Mouse (Mus musculus) gastrocnemius, adult 8-10 months (tissue): ENCODE measurements around the gene Ctnna2. TPM values are rescaled to one million over a fixed set of nuclear protein-coding genes. Genes with fewer than 3 reads are reported as not detected.

ENCODE experiments used
- DNase-seq, 2 experiments: peaks; one replicate each; pipeline ENCODE4 v3.0.0; 2022; ENCODE audit warnings: low spot score in 2 of 2
- total RNA-seq, 4 experiments: library from RNA; stranded (reverse); gene quantifications; 2 replicates each; pipeline ENCODE4 v1.2.4; 2022

Gene Ctnna2
- total RNA-seq, 4 experiments from 2014 or later: 0.10 to 0.18 TPM; not detected in 2

- DNase-seq: no peak
Observed at GRCm38 (mm10) chr6:77430381-77430780, 549.1 kb downstream of the Ctnna2 start.

- DNase-seq: no peak
Observed at GRCm38 (mm10) chr6:77425746-77426145, 553.8 kb downstream of the Ctnna2 start.

- no peak for DNase-seq
Observed at GRCm38 (mm10) chr6:77424826-77425225, 554.7 kb downstream of the Ctnna2 start.

- DNase-seq: no peak
Observed at GRCm38 (mm10) chr6:77421564-77422139, 557.8 kb downstream of the Ctnna2 start.

- no peak for DNase-seq
Observed at GRCm38 (mm10) chr6:77416999-77417398, 562.5 kb downstream of the Ctnna2 start.

GRCm38 (mm10) chr6:77413530-77413929, 566.0 kb downstream of the Ctnna2 start:
- DNase-seq: no peak

GRCm38 (mm10) chr6:77408481-77408880, 571.0 kb downstream of the Ctnna2 start:
- no peak for DNase-seq

GRCm38 (mm10) chr6:77400751-77401150, 578.7 kb downstream of the Ctnna2 start:
- DNase-seq: no peak

- no peak for DNase-seq
Observed at GRCm38 (mm10) chr6:77391663-77392062, 587.8 kb downstream of the Ctnna2 start.

GRCm38 (mm10) chr6:77381309-77381708, 598.2 kb downstream of the Ctnna2 start:
- no peak for DNase-seq

- no peak for DNase-seq
Observed at GRCm38 (mm10) chr6:77373132-77373531, 606.4 kb downstream of the Ctnna2 start.

- DNase-seq: no peak
Observed at GRCm38 (mm10) chr6:77371147-77371546, 608.4 kb downstream of the Ctnna2 start.

- DNase-seq: no peak
Observed at GRCm38 (mm10) chr6:77358471-77358837, 621.0 kb downstream of the Ctnna2 start.

- DNase-seq: no peak
Observed at GRCm38 (mm10) chr6:77357748-77358470, 621.6 kb downstream of the Ctnna2 start.

- DNase-seq: no peak
Observed at GRCm38 (mm10) chr6:77354826-77355225, 624.7 kb downstream of the Ctnna2 start.

GRCm38 (mm10) chr6:77343781-77344180, 635.7 kb downstream of the Ctnna2 start:
- no peak for DNase-seq

GRCm38 (mm10) chr6:77335537-77335936, 644.0 kb downstream of the Ctnna2 start:
- DNase-seq: no peak

- no peak for DNase-seq
Observed at GRCm38 (mm10) chr6:77324748-77325147, 654.8 kb downstream of the Ctnna2 start.

- DNase-seq: no peak
Observed at GRCm38 (mm10) chr6:77324327-77324726, 655.2 kb downstream of the Ctnna2 start.

GRCm38 (mm10) chr6:77306796-77307195, 672.7 kb downstream of the Ctnna2 start:
- no peak for DNase-seq

GRCm38 (mm10) chr6:77301305-77301704, 678.2 kb downstream of the Ctnna2 start:
- DNase-seq: no peak

GRCm38 (mm10) chr6:77291415-77291814, 688.1 kb downstream of the Ctnna2 start:
- DNase-seq: no peak

- DNase-seq: no peak
Observed at GRCm38 (mm10) chr6:77288402-77288801, 691.1 kb downstream of the Ctnna2 start.
